Mouse (Mus musculus): ENCODE results near the gene Stim1. TPM values are rescaled to one million over a fixed set of nuclear protein-coding genes. Genes with fewer than 3 reads are reported as not detected.

Stim1 gene
- total RNA-seq, 1 experiment = 22.4 TPM

DNA sequence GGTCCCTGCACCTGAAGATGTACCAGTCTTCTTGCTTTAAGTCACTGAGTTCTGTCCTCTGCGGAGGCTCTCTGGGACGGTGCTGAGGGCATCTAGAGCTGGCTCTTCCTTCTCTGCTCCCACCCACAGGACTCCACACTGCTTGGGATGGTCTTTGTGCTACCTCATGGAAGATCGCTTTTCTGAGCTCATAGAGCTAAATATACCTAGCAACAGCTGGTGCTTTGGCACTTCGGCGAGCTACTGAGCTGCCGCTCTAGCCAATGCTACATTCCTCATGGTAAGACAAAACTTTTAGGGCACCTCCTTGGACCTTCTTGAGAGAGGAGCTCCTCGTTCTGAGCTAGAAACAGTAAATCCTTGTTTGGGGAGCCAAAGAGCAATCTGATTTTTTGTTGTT lies 115.6 kb downstream of the Stim1 start:
- Histone ChIP-seq H3K9ac (ENCODE audit: insufficient read depth, low read depth, low read length, poor library complexity, severe bottlenecking) (no peak overlapping the region), H3K9me3 (ENCODE audit: control insufficient read depth, insufficient read depth, low read depth, low read length) (no peaks in the 10 kb centered on the region), H3K27ac (ENCODE audit: insufficient read depth, low read depth, low read length, poor library complexity, severe bottlenecking) (no peak overlapping the region), H3K4me3 (ENCODE audit: insufficient read depth in 1 of 2, low read depth in 1 of 2, low read length in 2 of 2, poor library complexity in 1 of 2, severe bottlenecking in 1 of 2) (no peak overlapping the region), H3K36me3 (ENCODE audit: control insufficient read depth, insufficient read depth, low read length, poor library complexity, severe bottlenecking) (no peaks in the 10 kb centered on the region), H3K4me1 (ENCODE audit: control insufficient read depth in 2 of 2, insufficient read depth in 2 of 2, low read length in 2 of 2, poor library complexity in 1 of 2) (no peaks in the 10 kb centered on the region)
- in situ Hi-C loops (cut with MboI; ENCODE audit: low sequenced_read_pairs in 2 of 2, unreplicated experiment in 2 of 2) = no loop called here
- no peak for TF ChIP-seq ZC3H11A (IDR thresholded peaks at IDR 0.05; ENCODE audit: borderline replicate concordance, low read depth, low read length)
- TF ChIP-seq CHD2 (IDR thresholded peaks at IDR 0.05; ENCODE audit: low read depth, low read length) = no peak
- TF ChIP-seq ZNF384 (IDR thresholded peaks at IDR 0.05; ENCODE audit: low read depth, low read length) = no peak
- TF ChIP-seq HCFC1 (IDR thresholded peaks at IDR 0.05; ENCODE audit: borderline replicate concordance, insufficient read depth, low read length) = no peak
- no peak for TF ChIP-seq MAFK (IDR thresholded peaks at IDR 0.05; ENCODE audit: insufficient read depth, low read depth, low read length)
- no peak for DNase-seq (ENCODE audit: low read depth, low spot score)

DNA sequence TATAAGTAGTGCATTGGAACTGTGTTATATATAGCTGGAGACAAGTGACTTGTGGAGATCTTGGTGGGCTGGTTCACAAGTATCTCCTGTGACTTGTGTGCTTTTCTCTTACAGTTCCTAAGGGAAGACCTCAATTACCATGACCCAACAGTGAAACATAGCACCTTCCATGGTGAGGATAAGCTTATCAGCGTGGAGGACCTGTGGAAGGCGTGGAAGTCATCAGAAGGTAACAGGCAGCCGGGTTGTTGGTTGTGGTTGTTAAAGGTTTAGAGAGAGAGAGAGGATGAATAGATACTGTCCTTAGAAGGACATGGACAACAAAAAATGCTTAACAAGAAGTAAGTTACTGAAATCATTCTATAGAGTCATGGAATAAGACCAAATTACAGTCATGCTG lies 118.4 kb downstream of the Stim1 start:
- no peak for DNase-seq (ENCODE audit: low read depth, low spot score)
- Histone ChIP-seq H3K27ac (ENCODE audit: insufficient read depth, low read depth, low read length, poor library complexity, severe bottlenecking) (no peak overlapping the region), H3K9ac (ENCODE audit: insufficient read depth, low read depth, low read length, poor library complexity, severe bottlenecking) (no peak overlapping the region), H3K9me3 (ENCODE audit: control insufficient read depth, insufficient read depth, low read depth, low read length) (no peaks in the 10 kb centered on the region), H3K4me3 (ENCODE audit: insufficient read depth in 1 of 2, low read depth in 1 of 2, low read length in 2 of 2, poor library complexity in 1 of 2, severe bottlenecking in 1 of 2) (no peak overlapping the region), H3K4me1 (ENCODE audit: control insufficient read depth in 2 of 2, insufficient read depth in 2 of 2, low read length in 2 of 2, poor library complexity in 1 of 2) (no peaks in the 10 kb centered on the region), H3K36me3 (ENCODE audit: control insufficient read depth, insufficient read depth, low read length, poor library complexity, severe bottlenecking) (no peaks in the 10 kb centered on the region)
- TF ChIP-seq MAFK (IDR thresholded peaks at IDR 0.05; ENCODE audit: insufficient read depth, low read depth, low read length) (no peak), ZC3H11A (IDR thresholded peaks at IDR 0.05; ENCODE audit: borderline replicate concordance, low read depth, low read length) (no peak), CHD2 (IDR thresholded peaks at IDR 0.05; ENCODE audit: low read depth, low read length) (no peak), HCFC1 (IDR thresholded peaks at IDR 0.05; ENCODE audit: borderline replicate concordance, insufficient read depth, low read length) (no peak), ZNF384 (IDR thresholded peaks at IDR 0.05; ENCODE audit: low read depth, low read length) (no peak)
- in situ Hi-C loops (cut with MboI; ENCODE audit: low sequenced_read_pairs in 2 of 2, unreplicated experiment in 2 of 2) = no loop called here

DNA sequence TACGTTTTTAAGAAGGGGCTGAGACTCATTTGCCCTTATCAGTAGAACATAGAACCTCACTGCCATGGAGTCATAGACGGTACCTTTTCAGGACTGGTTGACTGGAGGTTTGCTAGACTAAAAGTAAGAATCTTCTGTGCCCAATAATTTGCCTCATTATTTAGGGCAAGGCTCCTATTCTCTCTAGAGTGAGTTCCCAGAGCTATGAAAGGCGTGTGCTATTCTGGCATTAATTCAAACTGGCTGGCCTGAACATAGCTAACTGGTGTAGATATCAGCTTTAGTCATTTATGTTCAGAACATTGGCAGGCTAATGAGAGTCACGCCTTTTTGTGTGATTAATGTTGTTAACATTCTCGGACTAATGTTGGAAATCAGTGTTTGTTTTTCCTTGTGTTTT lies 121.5 kb downstream of the Stim1 start:
- H3K4me1 ChIP-seq (ENCODE audit: control insufficient read depth in 2 of 2, insufficient read depth in 2 of 2, low read length in 2 of 2, poor library complexity in 1 of 2) = no peaks in the 10 kb centered on the region
- H3K4me3 ChIP-seq (ENCODE audit: insufficient read depth in 1 of 2, low read depth in 1 of 2, low read length in 2 of 2, poor library complexity in 1 of 2, severe bottlenecking in 1 of 2) = no peak overlapping the region
- no peak for DNase-seq (ENCODE audit: low read depth, low spot score)
- no peaks in the 10 kb centered on the region for H3K9me3 ChIP-seq (ENCODE audit: control insufficient read depth, insufficient read depth, low read depth, low read length)
- no peak overlapping the region for H3K9ac ChIP-seq (ENCODE audit: insufficient read depth, low read depth, low read length, poor library complexity, severe bottlenecking)
- no peak for TF ChIP-seq MAFK (IDR thresholded peaks at IDR 0.05; ENCODE audit: insufficient read depth, low read depth, low read length)
- no peak for TF ChIP-seq HCFC1 (IDR thresholded peaks at IDR 0.05; ENCODE audit: borderline replicate concordance, insufficient read depth, low read length)
- TF ChIP-seq ZC3H11A (IDR thresholded peaks at IDR 0.05; ENCODE audit: borderline replicate concordance, low read depth, low read length) = no peak
- TF ChIP-seq ZNF384 (IDR thresholded peaks at IDR 0.05; ENCODE audit: low read depth, low read length) = no peak
- no peak for TF ChIP-seq CHD2 (IDR thresholded peaks at IDR 0.05; ENCODE audit: low read depth, low read length)
- H3K36me3 ChIP-seq (ENCODE audit: control insufficient read depth, insufficient read depth, low read length, poor library complexity, severe bottlenecking) = no peaks in the 10 kb centered on the region
- in situ Hi-C loops (cut with MboI; ENCODE audit: low sequenced_read_pairs in 2 of 2, unreplicated experiment in 2 of 2) = no loop called here
- no peak overlapping the region for H3K27ac ChIP-seq (ENCODE audit: insufficient read depth, low read depth, low read length, poor library complexity, severe bottlenecking)

DNA sequence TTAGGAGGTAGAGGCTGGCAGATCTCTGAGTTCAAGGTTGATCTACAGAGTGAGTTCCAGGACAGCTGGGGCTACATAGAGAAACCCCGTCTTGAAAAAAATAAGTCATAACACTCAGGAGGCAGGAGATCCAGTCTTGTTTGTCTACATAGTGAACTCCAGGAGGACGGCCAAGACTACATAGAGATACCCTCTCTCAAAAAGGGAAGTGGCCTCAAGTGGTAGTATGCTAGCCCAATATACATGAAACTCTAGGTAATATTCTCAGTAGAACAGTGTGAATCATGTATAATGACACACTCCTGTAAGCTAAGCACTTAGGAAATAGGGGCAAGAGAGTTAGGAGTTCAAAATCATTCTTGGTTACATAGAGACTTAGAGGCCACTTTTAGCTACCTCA lies 126.3 kb downstream of the Stim1 start:
- H3K4me1 ChIP-seq (ENCODE audit: control insufficient read depth in 2 of 2, insufficient read depth in 2 of 2, low read length in 2 of 2, poor library complexity in 1 of 2) = no peaks in the 10 kb centered on the region
- H3K27ac ChIP-seq (ENCODE audit: insufficient read depth, low read depth, low read length, poor library complexity, severe bottlenecking) = no peak overlapping the region
- no peak for TF ChIP-seq ZNF384 (IDR thresholded peaks at IDR 0.05; ENCODE audit: low read depth, low read length)
- no peak for TF ChIP-seq MAFK (IDR thresholded peaks at IDR 0.05; ENCODE audit: insufficient read depth, low read depth, low read length)
- no peak for TF ChIP-seq ZC3H11A (IDR thresholded peaks at IDR 0.05; ENCODE audit: borderline replicate concordance, low read depth, low read length)
- no peak for TF ChIP-seq HCFC1 (IDR thresholded peaks at IDR 0.05; ENCODE audit: borderline replicate concordance, insufficient read depth, low read length)
- TF ChIP-seq CHD2 (IDR thresholded peaks at IDR 0.05; ENCODE audit: low read depth, low read length) = no peak
- H3K9me3 ChIP-seq (ENCODE audit: control insufficient read depth, insufficient read depth, low read depth, low read length) = no peaks in the 10 kb centered on the region
- in situ Hi-C loops (cut with MboI; ENCODE audit: low sequenced_read_pairs in 2 of 2, unreplicated experiment in 2 of 2) = no loop called here
- no peak for DNase-seq (ENCODE audit: low read depth, low spot score)
- H3K36me3 ChIP-seq (ENCODE audit: control insufficient read depth, insufficient read depth, low read length, poor library complexity, severe bottlenecking) = no peaks in the 10 kb centered on the region
- H3K9ac ChIP-seq (ENCODE audit: insufficient read depth, low read depth, low read length, poor library complexity, severe bottlenecking) = no peak overlapping the region
- no peak overlapping the region for H3K4me3 ChIP-seq (ENCODE audit: insufficient read depth in 1 of 2, low read depth in 1 of 2, low read length in 2 of 2, poor library complexity in 1 of 2, severe bottlenecking in 1 of 2)

DNA sequence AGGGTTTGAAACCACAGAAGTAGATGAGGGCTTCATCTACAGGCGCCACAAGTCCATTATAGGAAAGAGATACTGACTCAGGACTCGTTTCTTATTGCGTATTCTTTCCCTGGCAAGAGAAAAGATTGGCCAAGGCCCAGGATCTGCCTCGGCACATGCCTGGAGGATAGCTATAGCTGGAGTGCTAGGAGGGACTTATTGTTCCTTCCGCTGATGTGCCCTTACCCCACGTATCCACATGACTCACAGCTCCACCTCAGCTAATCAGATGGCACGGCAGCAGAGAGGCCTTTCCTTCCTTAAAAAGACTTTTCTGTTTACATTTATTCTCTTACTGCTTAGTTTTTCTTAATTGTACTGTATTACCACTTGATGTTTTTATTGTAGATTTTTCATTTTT lies 128.3 kb downstream of the Stim1 start:
- DNase-seq (ENCODE audit: low read depth, low spot score) = no peak
- Histone ChIP-seq H3K9ac (ENCODE audit: insufficient read depth, low read depth, low read length, poor library complexity, severe bottlenecking) (no peak overlapping the region), H3K9me3 (ENCODE audit: control insufficient read depth, insufficient read depth, low read depth, low read length) (no peaks in the 10 kb centered on the region), H3K4me3 (ENCODE audit: insufficient read depth in 1 of 2, low read depth in 1 of 2, low read length in 2 of 2, poor library complexity in 1 of 2, severe bottlenecking in 1 of 2) (no peak overlapping the region), H3K27ac (ENCODE audit: insufficient read depth, low read depth, low read length, poor library complexity, severe bottlenecking) (no peak overlapping the region), H3K4me1 (ENCODE audit: control insufficient read depth in 2 of 2, insufficient read depth in 2 of 2, low read length in 2 of 2, poor library complexity in 1 of 2) (no peaks in the 10 kb centered on the region), H3K36me3 (ENCODE audit: control insufficient read depth, insufficient read depth, low read length, poor library complexity, severe bottlenecking) (no peaks in the 10 kb centered on the region)
- in situ Hi-C loops (cut with MboI; ENCODE audit: low sequenced_read_pairs in 2 of 2, unreplicated experiment in 2 of 2) = no loop called here
- no peak for TF ChIP-seq ZC3H11A (IDR thresholded peaks at IDR 0.05; ENCODE audit: borderline replicate concordance, low read depth, low read length)
- no peak for TF ChIP-seq HCFC1 (IDR thresholded peaks at IDR 0.05; ENCODE audit: borderline replicate concordance, insufficient read depth, low read length)
- no peak for TF ChIP-seq CHD2 (IDR thresholded peaks at IDR 0.05; ENCODE audit: low read depth, low read length)
- no peak for TF ChIP-seq ZNF384 (IDR thresholded peaks at IDR 0.05; ENCODE audit: low read depth, low read length)
- no peak for TF ChIP-seq MAFK (IDR thresholded peaks at IDR 0.05; ENCODE audit: insufficient read depth, low read depth, low read length)

Data from ES-E14 (cell line).